Mouse (Mus musculus) spleen, adult 2 months (tissue): ENCODE results near the gene Lgr5.

Experiments
- CTCF ChIP-seq: fragments of 200-500 bp; IDR thresholded peaks from 2 replicates; pipeline ENCODE4 v1.5.1; 2011; ENCODE audit warnings: mild to moderate bottlenecking, inconsistent platforms; ENCODE audit not compliant: insufficient read depth, insufficient read length, insufficient replicate concordance; ENCODE audit errors: extremely low read depth
- POLR2A ChIP-seq: fragments of 200-500 bp; IDR thresholded peaks from 2 replicates; pipeline ENCODE4 v1.6.1; 2011; ENCODE audit warnings: low read depth, low read length, inconsistent platforms

DNA sequence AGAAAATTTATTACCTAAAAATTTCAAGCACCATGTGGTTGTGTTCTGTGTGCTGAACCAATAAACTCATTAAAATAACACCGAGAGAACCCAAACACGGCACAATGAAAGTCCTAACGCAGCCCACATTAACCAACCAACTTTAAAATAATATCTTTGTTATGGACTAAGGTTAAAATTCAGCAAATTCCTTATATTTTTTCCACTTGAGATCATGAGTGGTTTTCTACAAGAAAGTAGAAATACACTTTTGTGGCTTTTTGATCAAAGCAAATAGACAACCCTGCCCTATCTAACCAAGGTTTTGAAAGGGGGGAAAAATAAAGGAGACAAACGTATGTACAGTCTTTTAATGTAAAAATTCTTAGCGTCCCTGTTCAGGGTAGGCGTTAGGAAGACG, 8.5 kb downstream of the Lgr5 start:
- TF ChIP-seq CTCF (no peak), POLR2A (no peak)
